Mouse (Mus musculus) embryo, embryonic 11.5 days (tissue): Measurements from ENCODE around the gene Mrtfa.

Source experiments
- DNase-seq: peaks from one replicate; pipeline ENCODE4 v3.0.0-alpha.2; 2012; ENCODE audit warnings: low read depth, low spot score

Gene Mrtfa

DNA sequence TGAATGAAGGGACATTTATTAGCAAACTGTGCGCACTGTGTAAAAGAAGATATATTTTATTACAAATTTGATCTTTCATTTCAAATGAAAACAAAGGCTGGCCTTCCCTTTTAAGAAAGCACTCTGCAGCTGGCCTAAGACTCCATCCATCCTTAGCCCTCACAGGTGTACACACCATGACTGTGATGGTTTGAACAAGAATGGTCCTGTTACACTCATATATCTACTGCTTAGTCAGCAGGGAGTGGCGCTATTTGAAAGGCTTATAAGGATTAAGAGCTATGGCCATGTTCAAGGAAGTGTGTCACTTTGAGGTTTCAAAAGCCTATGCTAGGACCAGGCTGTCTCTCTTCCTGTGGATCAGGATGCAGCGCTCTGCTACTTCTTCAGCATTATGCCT lies 122.8 kb downstream of the Mrtfa start:
- no peak for DNase-seq

DNA sequence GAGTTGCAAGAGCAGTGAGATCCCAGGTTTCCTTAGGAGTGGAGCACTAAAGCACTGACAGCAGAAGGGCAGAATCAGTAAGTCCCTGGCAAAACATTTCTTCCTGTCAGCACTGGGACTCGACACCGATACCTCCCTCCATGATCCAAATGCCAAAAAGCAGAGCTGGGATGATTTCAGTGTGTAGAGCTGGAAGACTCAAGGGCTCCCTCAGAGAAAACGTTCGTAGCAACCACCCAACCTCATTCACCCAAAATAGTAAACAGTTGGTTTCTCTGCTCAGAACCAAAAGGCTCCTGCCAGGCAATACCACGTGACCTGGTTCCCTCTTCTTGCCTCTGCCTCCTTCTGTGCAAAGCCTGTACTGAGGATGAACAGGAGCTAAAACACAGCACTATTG lies 123.6 kb downstream of the Mrtfa start:
- no peak for DNase-seq

DNA sequence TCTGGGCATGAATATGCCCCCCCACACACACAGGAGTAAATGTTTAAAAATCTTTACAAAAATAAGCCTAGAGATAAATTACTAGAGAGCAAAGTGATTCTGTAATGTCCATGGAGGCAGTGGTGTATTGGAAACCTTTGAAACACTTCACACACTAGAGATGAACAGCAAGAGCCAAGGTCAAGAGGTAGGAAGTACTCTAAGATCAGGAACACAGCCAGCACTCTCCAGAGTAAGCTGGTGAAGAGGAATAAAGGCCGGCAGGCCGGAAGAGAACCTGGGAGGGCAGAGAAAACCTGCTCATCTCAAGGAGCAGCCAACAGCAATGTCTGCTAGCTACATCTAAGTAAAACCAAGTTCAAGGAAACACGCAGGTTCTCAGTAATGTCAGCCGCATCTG lies 125.9 kb downstream of the Mrtfa start:
- DNase-seq: no peak

DNA sequence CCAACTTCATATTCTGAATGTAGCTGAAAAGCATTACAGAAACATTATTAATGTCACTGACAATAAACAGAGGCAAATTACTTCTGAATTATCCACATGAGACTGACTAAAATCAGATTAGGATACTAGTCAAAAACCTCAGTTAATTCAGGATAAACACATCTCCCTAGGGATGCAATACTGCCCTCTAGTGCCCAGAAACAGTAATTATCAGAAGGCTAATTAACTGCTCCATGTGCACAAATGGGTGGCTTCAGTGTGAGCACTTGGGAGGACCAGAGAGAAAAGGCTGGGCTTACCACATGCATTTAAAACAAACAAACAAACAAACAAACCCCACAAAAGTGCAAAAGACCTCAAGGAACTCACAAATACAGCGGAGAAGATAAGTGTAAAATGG lies 126.4 kb downstream of the Mrtfa start:
- DNase-seq: no peak

DNA sequence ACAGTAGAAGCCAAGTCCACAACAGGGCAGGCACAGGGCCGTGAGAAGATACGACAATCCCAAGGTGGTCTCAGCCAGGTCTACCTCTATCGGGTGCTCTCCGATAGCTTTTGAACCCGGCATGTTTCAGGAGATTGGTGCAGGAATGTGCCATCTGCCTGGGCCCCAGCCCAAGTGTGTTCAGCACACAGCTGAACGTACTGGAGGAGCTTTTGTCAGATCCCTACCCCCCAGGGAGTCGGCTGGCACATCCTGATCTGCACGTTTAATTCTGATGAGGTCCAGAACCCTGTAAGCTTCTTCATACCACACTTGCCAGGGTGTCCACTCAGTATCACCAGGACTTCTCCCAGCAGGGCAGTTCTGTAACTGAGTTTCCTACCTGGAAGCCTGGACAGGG lies 127.9 kb downstream of the Mrtfa start:
- no peak for DNase-seq

DNA sequence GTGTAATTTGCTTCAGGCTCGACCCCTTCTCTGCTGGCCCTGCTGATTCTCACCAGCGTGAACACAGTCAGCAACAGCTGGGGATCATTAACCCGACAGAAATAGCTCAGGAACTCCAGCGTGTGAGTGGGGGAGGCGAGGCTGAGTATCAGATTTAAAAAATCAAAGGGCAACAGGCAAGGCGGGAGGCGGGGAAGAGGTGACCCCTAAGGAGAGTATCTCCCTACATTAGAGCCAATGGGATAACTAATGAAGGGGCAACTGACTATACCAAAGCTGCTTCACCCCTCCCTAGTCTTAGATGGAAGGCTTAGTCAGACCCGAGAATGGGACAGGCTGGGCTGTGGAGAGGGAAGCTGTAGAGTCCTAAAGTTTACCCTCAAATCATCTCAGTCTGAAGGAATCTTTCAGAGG lies 128.4 kb downstream of the Mrtfa start:
- DNase-seq: peak; percentile 44

DNA sequence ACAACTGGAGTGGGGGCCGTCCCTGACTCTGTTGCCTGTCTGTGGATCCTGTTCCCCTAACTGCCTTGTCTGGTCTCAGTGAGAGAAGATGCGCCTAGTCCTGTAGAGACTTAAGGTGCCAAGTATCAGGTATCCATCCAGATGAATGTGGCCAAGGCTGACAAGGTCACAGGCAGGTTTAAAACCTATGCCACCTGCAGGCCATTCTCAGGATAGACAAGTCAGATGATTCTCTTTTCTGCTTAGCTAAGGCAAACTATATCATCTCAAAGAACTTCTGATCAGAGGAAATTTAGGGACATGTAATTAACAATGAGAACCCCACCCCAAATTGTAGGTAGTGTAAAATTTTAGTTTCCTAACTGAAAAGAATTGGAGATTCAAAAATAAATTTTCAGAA lies 129.6 kb downstream of the Mrtfa start:
- DNase-seq: no peak

DNA sequence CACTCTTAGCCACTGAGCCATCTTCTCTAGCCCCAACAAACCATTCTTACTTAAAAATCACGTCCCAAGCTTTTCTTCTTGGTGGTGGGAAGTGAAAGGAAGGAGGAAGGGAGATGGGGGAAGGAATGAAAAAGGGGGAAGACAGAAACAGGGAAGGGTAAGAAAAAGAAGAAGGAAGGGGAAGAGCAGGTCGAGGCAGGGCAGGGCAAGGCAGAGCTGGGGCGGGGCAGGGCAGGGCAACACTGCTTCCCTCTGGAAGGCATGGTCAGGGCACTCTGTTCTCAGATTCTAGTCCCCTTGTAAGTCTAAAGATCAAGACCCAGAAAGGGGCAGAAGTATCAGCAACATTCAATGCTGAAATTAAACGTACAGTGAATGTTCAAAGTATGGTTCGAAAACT lies 132.8 kb downstream of the Mrtfa start:
- DNase-seq: no peak

DNA sequence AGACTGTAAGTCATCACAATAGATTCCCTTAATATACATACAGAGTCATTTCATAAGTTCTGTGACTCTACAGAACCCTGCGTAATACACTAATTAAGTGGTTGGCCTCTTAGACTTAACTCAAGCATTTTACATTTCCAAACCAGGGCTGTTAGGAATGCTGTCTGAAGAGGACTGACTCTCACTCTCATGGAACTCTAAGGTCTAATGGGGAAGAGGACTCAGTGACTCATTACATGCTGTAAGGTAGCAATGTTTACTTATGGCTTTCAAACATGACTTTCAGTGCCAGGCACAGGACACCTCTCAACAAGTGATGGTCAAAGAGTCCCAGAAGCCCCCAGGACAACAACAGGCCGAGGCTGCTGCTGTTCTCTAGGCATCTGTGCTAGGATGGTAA lies 135.1 kb downstream of the Mrtfa start:
- DNase-seq: no peak

DNA sequence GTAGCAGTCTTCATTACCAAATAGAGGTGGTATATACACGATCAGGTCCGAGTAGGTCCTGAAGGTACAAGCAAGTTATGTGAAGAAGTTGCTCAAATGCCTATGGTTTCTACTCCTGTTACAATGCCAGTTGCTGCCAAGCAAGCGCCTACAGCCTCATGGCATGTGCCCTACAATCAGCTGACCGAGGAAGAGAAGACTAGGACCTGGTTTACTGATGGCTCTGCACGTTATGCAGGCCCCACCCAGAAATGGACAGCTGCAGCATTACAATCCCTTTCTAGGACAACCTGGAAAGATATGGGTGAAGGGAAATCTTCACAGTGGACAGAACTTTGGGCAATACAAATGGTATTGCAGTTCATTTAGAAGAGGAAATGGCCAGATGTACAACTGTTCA lies 138.1 kb downstream of the Mrtfa start:
- DNase-seq: no peak

DNA sequence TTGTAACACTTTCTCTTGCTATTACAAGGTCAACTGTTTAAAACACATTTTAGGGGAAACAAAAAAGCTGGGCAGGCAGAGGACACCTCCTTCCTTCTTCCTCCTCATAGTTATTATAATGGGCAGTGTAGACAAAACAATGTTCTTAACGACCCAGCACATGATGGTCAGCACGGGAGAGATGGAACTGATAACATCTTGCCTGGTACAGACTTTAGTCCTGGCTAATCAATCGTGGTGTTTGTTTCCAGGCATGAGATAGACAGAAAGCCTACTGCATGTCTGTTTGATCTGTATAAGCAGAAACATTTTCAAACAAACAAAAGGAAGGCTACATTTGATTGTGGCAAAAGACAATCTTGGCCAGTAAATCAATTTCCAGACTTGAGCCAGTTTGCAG lies 140.1 kb downstream of the Mrtfa start:
- DNase-seq: no peak

DNA sequence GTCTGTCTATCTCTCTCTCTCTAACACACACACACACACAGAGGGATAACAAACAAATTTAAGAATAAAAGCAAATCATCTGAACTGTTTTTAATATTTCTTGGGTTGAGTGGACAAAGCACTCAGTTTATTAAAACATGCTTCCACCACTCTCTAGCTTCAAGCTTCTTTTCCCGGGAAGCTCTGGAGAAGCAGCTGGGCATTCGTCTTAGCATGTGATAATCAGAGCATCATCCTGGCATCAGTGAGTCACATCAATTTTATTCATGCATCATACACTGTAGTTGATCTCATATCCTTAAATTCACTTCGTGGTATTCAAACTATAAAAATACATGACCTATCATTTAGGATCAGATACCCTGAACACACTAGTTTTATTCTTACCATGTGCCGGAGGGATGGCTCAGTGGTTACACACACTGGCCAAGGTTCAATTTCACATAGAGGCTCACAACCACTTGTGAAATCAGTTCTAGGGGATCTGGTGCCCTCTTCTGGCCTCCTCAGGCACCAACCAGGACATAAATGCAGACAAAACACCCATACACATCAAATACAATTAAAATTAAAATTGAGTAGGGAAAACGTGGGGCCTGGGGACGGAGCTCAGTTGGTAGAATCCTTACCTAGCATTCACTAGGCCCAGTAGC lies 141.0 kb downstream of the Mrtfa start:
- DNase-seq: no peak

DNA sequence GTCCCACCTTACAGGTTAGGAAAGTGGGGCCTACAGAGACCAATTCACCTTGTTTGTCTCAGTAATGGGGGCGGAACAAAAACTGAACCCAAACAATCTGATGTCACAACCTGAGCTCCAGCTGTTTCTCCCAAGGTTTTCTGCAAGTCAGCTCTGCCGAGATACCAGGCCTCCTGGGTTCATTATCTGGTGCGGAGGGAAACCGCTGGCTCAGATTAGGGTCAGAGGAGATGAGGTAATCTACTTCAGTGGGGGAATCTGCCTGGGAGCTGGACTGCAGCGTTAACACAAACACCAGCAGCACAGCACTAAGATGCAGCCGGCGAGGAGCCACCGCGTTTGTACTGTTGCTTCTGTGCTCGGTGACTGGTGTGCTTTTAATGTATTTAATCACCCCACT lies 143.1 kb downstream of the Mrtfa start:
- no peak for DNase-seq

DNA sequence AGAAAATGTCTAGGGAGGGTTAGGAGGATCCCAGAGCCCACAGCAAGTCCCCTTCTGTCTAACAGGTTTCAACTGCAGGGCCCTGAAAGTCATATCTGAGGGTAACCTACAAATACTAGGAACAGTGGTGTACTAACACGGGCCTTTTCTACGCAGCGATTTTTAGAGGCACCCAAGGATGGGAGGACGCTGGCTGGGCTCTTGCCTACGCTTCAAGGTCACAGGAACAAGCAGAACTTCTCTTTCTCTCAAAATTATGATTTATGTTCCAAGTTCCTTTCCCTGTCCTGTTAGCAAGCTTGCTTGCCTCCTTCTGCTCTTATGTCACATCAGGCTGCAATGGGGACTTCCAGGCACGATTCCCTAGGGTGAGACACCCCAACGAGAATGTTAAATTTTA lies 144.5 kb downstream of the Mrtfa start:
- no peak for DNase-seq

DNA sequence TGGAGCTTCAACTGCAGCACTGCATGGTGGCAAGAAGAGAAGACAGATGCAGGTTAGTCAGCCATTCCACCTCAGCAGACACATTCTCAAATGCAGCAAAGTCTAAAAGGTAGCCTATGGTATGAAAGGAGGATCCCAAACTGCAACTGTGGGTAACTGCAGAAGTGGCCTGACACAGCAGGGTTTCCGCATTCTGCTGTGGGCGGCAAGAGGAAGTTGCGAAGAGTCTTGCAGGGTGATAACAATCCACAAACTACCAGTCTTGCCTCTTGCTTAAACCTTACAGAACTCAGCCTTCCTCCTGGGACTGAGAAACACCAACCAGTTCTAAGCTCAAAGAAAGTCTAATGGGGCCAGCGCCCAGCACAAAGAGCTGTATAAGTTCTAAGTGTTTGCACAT lies 145.2 kb downstream of the Mrtfa start:
- DNase-seq: no peak

DNA sequence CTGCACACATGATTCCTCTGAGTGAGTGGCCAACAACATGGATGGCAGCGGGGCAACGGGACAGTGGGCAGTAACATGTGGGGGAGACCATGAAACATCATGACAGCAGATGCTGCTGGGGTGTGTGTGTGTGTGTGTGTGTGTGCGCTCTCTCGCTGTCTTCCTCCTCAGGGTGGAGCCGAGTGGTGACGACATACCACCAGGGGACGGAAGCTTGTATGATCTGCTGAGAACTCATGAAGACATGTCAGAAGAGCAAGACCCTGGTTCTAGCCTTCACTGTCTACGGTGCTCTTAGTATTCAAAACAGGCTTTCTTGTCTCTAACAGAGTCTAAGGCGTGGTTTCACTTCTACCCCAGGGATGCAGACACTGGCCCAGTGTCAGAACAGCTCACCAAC lies 146.1 kb downstream of the Mrtfa start:
- no peak for DNase-seq

DNA sequence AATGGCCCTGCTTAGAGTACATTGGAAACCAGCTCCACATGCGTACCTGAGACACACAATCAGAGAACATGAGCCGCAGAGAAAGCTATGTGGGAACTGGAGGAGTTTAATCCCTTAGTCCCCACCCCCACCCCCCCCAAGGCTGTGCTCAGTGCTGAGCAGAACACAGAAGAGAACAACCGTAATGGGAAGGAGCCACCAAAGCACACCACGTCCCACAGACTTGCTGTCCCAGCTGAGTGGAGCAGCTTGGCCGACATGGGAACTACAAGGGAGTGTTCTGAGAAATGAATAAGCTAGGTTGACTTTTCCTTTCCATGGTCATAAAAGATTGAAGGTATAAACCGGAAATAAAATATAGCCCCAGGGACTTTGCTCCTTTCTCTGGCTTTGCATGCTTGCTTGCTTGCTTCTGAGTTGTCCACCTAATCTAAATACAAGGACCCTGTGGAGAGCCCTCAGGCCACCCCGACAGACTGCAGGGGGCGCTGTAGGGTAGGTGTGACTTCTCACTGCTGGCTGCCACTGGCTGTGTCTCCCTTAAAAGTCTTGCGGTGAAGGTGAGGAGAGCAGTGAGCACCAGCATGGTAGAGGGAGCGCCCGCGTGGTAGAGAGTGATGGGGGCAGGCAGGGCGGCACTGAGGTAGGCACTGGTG lies 148.2 kb downstream of the Mrtfa start:
- no peak for DNase-seq

DNA sequence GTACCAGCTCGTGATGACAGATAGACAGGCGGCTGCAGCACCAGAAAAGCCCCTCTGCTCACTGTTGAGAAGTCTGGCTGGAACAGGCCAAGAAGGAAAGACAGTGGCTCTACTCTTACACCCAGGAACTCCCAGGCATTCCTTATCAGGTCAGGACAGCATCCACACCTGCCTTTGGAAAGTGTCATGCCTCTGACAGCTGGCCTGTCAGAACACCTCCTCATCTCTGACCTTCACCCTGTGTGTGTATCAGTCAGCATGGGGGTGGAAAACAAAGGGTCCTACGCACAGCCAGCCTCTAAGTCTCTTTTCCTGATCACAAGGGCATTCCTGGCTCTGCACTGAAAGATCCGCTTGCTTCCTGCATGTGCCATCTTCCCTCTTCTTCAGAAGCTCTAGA lies 148.8 kb downstream of the Mrtfa start:
- DNase-seq: no peak

DNA sequence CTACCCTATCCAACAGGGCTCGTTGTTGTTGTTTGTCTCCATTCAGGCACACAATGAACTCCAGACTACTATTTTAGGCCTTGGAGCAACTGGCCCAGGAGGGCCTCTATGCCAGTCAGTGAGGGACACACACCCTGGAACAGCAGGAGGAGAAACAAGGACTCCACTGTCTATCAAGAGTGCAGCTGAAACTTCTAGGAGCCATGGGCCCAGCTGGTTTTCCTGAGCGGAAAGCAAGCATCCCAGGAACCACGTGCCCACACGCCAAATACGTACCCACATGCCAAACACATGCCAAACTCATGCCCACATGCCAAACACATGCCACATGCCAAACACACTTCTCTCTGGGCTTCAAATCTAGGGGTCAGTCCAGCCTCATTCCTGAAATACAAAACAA lies 152.1 kb downstream of the Mrtfa start:
- DNase-seq: no peak

DNA sequence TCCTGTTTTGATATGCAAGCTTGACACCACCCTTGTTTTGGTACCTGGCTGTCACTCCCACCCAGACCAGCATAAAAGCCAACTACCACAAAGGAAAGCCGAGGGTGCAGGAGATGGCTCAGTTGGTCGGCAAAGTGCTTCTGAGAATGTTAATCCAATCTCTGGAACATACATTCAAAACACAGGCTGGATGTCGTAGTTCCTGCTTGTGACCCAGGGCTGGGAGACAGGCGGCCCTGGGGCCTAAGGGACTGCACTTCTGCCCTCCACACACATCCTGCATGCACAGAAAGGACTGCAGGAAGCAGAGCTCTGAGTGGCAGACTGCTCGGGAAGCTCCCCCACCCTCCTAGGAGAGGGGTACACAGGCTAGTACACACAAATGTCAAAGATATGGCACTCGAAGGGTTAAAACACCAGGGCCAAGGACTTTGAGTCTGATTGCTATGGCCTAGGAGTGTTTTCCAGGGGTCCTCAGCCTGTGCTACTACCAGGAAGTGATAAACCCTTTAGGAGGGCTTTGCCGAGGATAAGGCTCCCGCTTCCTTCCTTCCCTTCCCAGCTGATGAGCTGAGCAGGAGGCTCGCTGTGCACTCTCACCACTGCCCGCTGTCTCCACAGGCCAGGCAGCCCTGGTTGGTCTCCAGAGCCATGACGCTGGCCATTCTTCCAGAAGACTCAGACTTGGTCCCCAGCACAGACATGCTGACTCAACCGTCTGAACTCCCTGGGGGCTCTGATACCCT lies 155.0 kb downstream of the Mrtfa start:
- no peak for DNase-seq

DNA sequence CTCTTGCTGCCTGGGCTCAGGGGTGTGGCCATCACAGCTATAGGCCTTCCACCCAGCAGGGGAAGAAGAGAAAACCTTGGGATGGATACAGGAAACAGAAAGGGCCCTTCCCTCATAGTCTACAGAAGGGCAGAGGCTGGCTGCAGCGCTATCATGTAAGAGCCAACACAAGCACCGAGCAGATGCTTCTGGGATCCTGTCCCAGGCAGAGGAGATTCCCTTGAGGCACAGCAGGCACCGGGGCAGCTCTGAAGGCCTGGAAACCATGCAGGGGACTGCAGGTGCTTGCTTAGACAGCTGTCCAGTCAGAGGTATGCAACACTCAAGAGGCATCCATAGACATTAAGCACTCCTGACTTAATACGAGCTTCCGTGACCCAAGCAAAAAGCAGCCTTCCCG lies 156.4 kb downstream of the Mrtfa start:
- DNase-seq: no peak

DNA sequence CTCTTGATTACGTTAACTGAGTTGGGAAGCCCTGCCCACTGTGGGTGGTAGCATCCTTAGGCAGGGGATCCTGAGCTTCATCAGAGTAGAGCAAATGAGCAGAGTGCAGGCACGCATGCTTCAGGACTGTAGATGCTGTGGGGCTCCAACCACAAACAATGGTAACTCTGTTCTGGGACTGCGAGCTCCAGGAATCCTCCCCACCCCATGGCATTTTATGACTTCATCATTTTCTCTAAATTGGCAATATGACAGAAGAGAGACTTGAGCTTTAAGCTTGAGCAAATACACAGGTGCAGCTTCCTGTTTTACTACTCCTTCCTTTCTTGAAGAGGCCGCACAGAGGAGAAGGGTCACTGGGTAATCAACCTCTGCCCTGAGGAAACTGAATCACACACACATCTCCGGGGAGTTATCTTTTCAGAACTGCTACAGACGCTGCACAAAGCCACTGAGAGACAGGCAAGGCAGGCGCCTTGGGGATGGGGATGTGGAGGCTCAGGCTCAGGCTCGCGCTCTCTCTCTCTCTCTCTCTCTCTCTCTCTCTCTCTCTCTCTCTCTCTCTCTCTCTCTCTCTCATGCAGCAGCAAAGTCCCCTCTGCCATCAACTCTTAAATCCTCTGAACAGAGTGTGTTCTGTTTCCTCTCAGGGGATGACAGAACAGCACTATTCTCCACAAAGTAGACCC lies 157.5 kb downstream of the Mrtfa start:
- no peak for DNase-seq

DNA sequence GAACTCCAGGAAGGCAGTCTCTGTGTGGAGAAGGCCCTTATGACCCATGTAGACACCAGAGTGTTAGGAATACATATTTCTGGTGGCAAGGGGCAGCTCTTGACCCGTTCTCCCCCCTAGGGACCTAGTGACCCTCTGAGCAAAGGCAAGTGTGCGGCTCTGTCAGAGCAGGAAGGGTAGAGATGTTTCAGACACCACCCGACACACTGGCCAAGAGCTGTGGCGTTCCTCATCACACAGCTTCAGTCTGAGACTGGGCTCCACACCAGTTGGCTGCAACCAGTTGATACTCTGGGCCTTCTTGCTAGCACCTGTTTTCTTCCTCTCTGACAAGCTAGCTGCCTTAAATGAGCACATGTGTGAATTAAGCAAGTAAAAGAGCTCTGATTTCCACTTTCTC lies 158.9 kb downstream of the Mrtfa start:
- no peak for DNase-seq
